Mouse (Mus musculus): Measurements from ENCODE around the gene Ostf1. TPM values are rescaled to one million over a fixed set of nuclear protein-coding genes. Genes with fewer than 3 reads are reported as not detected.
A peak's percentile ranks its signal among the peaks of the same experiment; 100 is the strongest.

Ostf1 gene
- total and polyA plus RNA-seq, 3 experiments, result 110 to 175 (median 131) TPM

- H3K4me1 ChIP-seq (ENCODE audit: control insufficient read depth in 1 of 2, insufficient read depth in 2 of 2), result peaks cover 22 to 58% of the 10 kb centered on the region in 2 experiments
- dilution Hi-C loops (cut with MboI; ENCODE audit: extremely low pct_ligation_motif_present, extremely low pct_unique_long_range_greater_than_20kb, low sequenced_read_pairs) (no loop called here), in situ Hi-C loops (cut with MboI; ENCODE audit: low pct_ligation_motif_present, low pct_unique_long_range_greater_than_20kb, low sequenced_read_pairs) (no loop called here)
- no peaks in the 10 kb centered on the region for H3K79me2 ChIP-seq (replicated peaks; ENCODE audit: control insufficient read depth, extremely low read depth, insufficient read depth, poor library complexity, severe bottlenecking)
- no peaks in the 10 kb centered on the region for H3K27me3 ChIP-seq (replicated peaks)
- peak overlapping the region; percentile 97 for H3K27ac ChIP-seq (ENCODE audit: insufficient read depth, low read depth)
- H3K9ac ChIP-seq (ENCODE audit: insufficient read depth, low read depth), result peak overlapping the region; percentile 51; the same call in 1 of the 2 replicates
- peak overlapping the region in 1 of 3 experiments; percentile 51 for H3K4me3 ChIP-seq (replicated peaks in 1 of 3; ENCODE audit: low read depth in 2 of 3, low read length in 2 of 3, poor library complexity in 1 of 3)
- no peak for DNase-seq (ENCODE audit: extremely low read depth)
- peaks cover 0 to 4% of the 10 kb centered on the region in 2 experiments for H3K36me3 ChIP-seq (replicated peaks in 1 of 2; ENCODE audit: control insufficient read depth in 1 of 2, insufficient read depth in 1 of 2, low read length in 1 of 2)
- H3K9me3 ChIP-seq (replicated peaks; ENCODE audit: low read length), result no peaks in the 10 kb centered on the region
- TF ChIP-seq TBP (conservative IDR thresholded peaks at IDR 0.05; ENCODE audit: low read depth, low read length) (0 out of 2 replicates have a peak, but pooled peaks have one; percentile 47), USF1 (IDR thresholded peaks at IDR 0.05; ENCODE audit: low read depth, low read length) (peak; percentile 65), BHLHE40 (IDR thresholded peaks at IDR 0.05; ENCODE audit: low read depth, low read length) (peak; percentile 63), UBTF (IDR thresholded peaks at IDR 0.05; ENCODE audit: low read depth, low read length) (no peak)
- peak overlapping the region; percentile 67 for H3K4me2 ChIP-seq (ENCODE audit: insufficient read depth, low read depth, poor library complexity, severe bottlenecking)
Observed at GRCm38 (mm10) chr19:18655999-18656398, 24.4 kb upstream of the Ostf1 start.

- peaks cover 0 to 4% of the 10 kb centered on the region in 2 experiments for H3K36me3 ChIP-seq (replicated peaks in 1 of 2; ENCODE audit: control insufficient read depth in 1 of 2, insufficient read depth in 1 of 2, low read length in 1 of 2)
- peak overlapping the region in 1 of 3 experiments; percentile 36 for H3K4me3 ChIP-seq (replicated peaks in 1 of 3; ENCODE audit: low read depth in 2 of 3, low read length in 2 of 3, poor library complexity in 1 of 3)
- H3K9me3 ChIP-seq (replicated peaks; ENCODE audit: low read length), result no peaks in the 10 kb centered on the region
- in situ Hi-C loops (cut with MboI; ENCODE audit: low pct_ligation_motif_present, low pct_unique_long_range_greater_than_20kb, low sequenced_read_pairs) (no loop called here), dilution Hi-C loops (cut with MboI; ENCODE audit: extremely low pct_ligation_motif_present, extremely low pct_unique_long_range_greater_than_20kb, low sequenced_read_pairs) (no loop called here)
- peak overlapping the region; percentile 72 for H3K9ac ChIP-seq (ENCODE audit: insufficient read depth, low read depth)
- peaks cover 18 to 55% of the 10 kb centered on the region in 2 experiments for H3K4me1 ChIP-seq (ENCODE audit: control insufficient read depth in 1 of 2, insufficient read depth in 2 of 2)
- no peaks in the 10 kb centered on the region for H3K27me3 ChIP-seq (replicated peaks)
- H3K27ac ChIP-seq (ENCODE audit: insufficient read depth, low read depth), result peak overlapping the region; percentile 97
- peak overlapping the region; percentile 74 for H3K4me2 ChIP-seq (ENCODE audit: insufficient read depth, low read depth, poor library complexity, severe bottlenecking)
- peak; percentile 61 for DNase-seq (ENCODE audit: extremely low read depth)
- no peaks in the 10 kb centered on the region for H3K79me2 ChIP-seq (replicated peaks; ENCODE audit: control insufficient read depth, extremely low read depth, insufficient read depth, poor library complexity, severe bottlenecking)
- TF ChIP-seq ZMIZ1 (IDR thresholded peaks at IDR 0.05; ENCODE audit: low read depth, low read length), result no peak
- no peak for TF ChIP-seq E2F4 (IDR thresholded peaks at IDR 0.05; ENCODE audit: insufficient replicate concordance, low read depth, low read length)
- no peak for TF ChIP-seq USF1 (IDR thresholded peaks at IDR 0.05; ENCODE audit: low read depth, low read length)
- TF ChIP-seq ELF1 (IDR thresholded peaks at IDR 0.05; ENCODE audit: low read depth, low read length), result no peak
- no peak for TF ChIP-seq RCOR1 (conservative IDR thresholded peaks at IDR 0.05; ENCODE audit: low read depth, low read length)
- TF ChIP-seq MAZ (IDR thresholded peaks at IDR 0.05; ENCODE audit: low read depth, low read length), result no peak
- no peak for TF ChIP-seq MYC (IDR thresholded peaks at IDR 0.05; ENCODE audit: low read depth, low read length)
- TF ChIP-seq ZNF384 (IDR thresholded peaks at IDR 0.05; ENCODE audit: low read depth, low read length), result no peak
- no peak for TF ChIP-seq CTCF (conservative IDR thresholded peaks at IDR 0.05 in 1 of 2, IDR thresholded peaks at IDR 0.05 in 1 of 2; ENCODE audit: low read depth in 2 of 2, low read length in 2 of 2)
- no peak for TF ChIP-seq UBTF (IDR thresholded peaks at IDR 0.05; ENCODE audit: low read depth, low read length)
- no peak for TF ChIP-seq MAFK (IDR thresholded peaks at IDR 0.05; ENCODE audit: insufficient replicate concordance, low read length)
- TF ChIP-seq CHD1 (IDR thresholded peaks at IDR 0.05; ENCODE audit: low read depth, low read length), result no peak
- TF ChIP-seq BHLHE40 (IDR thresholded peaks at IDR 0.05; ENCODE audit: low read depth, low read length), result peak; percentile 70
- TF ChIP-seq ZKSCAN1 (IDR thresholded peaks at IDR 0.05; ENCODE audit: borderline replicate concordance, low read depth, low read length), result no peak
- TF ChIP-seq ZC3H11A (IDR thresholded peaks at IDR 0.05; ENCODE audit: low read depth, low read length), result no peak
- TF ChIP-seq TCF12 (IDR thresholded peaks at IDR 0.05; ENCODE audit: low read depth, low read length), result 0 out of 2 replicates have a peak, but pooled peaks have one; percentile 8
- TF ChIP-seq JUN (IDR thresholded peaks at IDR 0.05; ENCODE audit: insufficient read depth, low read depth, low read length), result no peak
- peak; percentile 63 for TF ChIP-seq POLR2A (IDR thresholded peaks at IDR 0.05; ENCODE audit: low read depth, low read length)
- no peak for TF ChIP-seq PAX5 (IDR thresholded peaks at IDR 0.05; ENCODE audit: low read length)
- TF ChIP-seq SMC3 (IDR thresholded peaks at IDR 0.05; ENCODE audit: low read depth, low read length), result no peak
- no peak for TF ChIP-seq USF2 (conservative IDR thresholded peaks at IDR 0.05; ENCODE audit: low read depth, low read length)
- no peak for TF ChIP-seq KAT2A (IDR thresholded peaks at IDR 0.05; ENCODE audit: insufficient replicate concordance, low read length)
- no peak for TF ChIP-seq GABPA (IDR thresholded peaks at IDR 0.05; ENCODE audit: insufficient replicate concordance, low read depth, low read length)
- 0 out of 2 replicates have a peak, but pooled peaks have one; percentile 18 for TF ChIP-seq EP300 (IDR thresholded peaks at IDR 0.05; ENCODE audit: low read length)
- 0 out of 2 replicates have a peak, but pooled peaks have one; percentile 39 for TF ChIP-seq TBP (conservative IDR thresholded peaks at IDR 0.05; ENCODE audit: low read depth, low read length)
- peak; percentile 83 for TF ChIP-seq IRF4 (IDR thresholded peaks at IDR 0.05; ENCODE audit: low read depth, low read length)
- no peak for TF ChIP-seq RAD21 (IDR thresholded peaks at IDR 0.05; ENCODE audit: low read depth, low read length)
- no peak for TF ChIP-seq MXI1 (IDR thresholded peaks at IDR 0.05; ENCODE audit: low read depth, low read length)
- no peak for TF ChIP-seq NELFE (IDR thresholded peaks at IDR 0.05; ENCODE audit: low read depth, low read length)
- TF ChIP-seq MAX (IDR thresholded peaks at IDR 0.05; ENCODE audit: low read length), result no peak
- TF ChIP-seq NRF1 (IDR thresholded peaks at IDR 0.05; ENCODE audit: low read depth, low read length), result no peak
- no peak for TF ChIP-seq SIN3A (IDR thresholded peaks at IDR 0.05; ENCODE audit: low read length)
- no peak for TF ChIP-seq CHD2 (IDR thresholded peaks at IDR 0.05; ENCODE audit: low read length)
Observed at GRCm38 (mm10) chr19:18654984-18655383, 23.4 kb upstream of the Ostf1 start.

Data from CH12.LX (cell line).